Mouse (Mus musculus) testis, adult 2 months (tissue): ENCODE measurements around the gene Rassf7.

Source experiments
- CTCF ChIP-seq: fragments of 200-500 bp; IDR thresholded peaks from 2 replicates; pipeline ENCODE4 v1.5.1; 2012; ENCODE audit warnings: low read depth, mild to moderate bottlenecking, inconsistent platforms, low read length, moderate library complexity; ENCODE audit not compliant: control insufficient read depth, insufficient read depth, insufficient replicate concordance
- POLR2A ChIP-seq: fragments of 200-500 bp; IDR thresholded peaks from 2 replicates; pipeline ENCODE4 v1.6.1; 2012; ENCODE audit warnings: low read depth, mild to moderate bottlenecking, inconsistent platforms, low read length, moderate library complexity; ENCODE audit not compliant: control insufficient read depth

- no peak for TF ChIP-seq CTCF
- no peak for TF ChIP-seq POLR2A
Measured at GRCm38 (mm10) chr7:141191796-141192685, 23.6 kb upstream of the Rassf7 start.
